Mouse (Mus musculus): Measurements from ENCODE around the gene Cfap73. TPM values are rescaled to one million over a fixed set of nuclear protein-coding genes. Genes with fewer than 3 reads are reported as not detected.
A peak's percentile ranks its signal among the peaks of the same experiment; 100 is the strongest.

The Cfap73 gene
- polyA plus RNA-seq, 1 experiment from 2014 or later = 0.85 TPM

DNA sequence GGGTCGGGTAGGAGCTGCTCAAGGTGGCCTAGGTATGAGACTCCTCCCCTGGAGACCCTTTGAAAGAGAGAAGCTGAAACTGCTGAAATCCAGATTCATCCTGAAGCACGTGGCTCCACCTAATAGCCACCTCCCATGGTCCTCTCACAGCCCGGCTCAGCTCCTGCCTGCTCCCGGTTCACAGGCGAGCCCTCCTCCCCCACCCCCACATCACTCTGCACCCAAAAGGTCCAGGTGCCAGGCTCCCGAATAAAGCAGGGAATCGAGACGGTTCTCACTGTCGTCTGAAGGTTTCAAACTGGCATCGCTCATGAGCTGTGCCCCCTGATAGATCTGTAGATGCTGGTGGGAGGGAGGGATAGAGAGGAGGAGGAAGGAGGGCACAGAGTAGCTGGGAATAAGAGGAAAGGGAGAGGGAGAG, 28.8 kb downstream of the Cfap73 start:
- no peaks in the 10 kb centered on the region for H3K9me3 ChIP-seq
- peaks cover 24% of the 10 kb centered on the region for H3K36me3 ChIP-seq
- 4% methylated on average over 10 of the region's 10 CpGs for WGBS
- no peak for DNase-seq (ENCODE audit: low spot score)
- peaks cover 39% of the 10 kb centered on the region for H3K4me1 ChIP-seq (replicated peaks)
- no peaks in the 10 kb centered on the region for H3K27me3 ChIP-seq (ENCODE audit: insufficient read depth, poor library complexity, severe bottlenecking)
- H3K27ac ChIP-seq = peak overlapping the region; percentile 81
- peak overlapping the region; percentile 49 for H3K4me3 ChIP-seq

DNA sequence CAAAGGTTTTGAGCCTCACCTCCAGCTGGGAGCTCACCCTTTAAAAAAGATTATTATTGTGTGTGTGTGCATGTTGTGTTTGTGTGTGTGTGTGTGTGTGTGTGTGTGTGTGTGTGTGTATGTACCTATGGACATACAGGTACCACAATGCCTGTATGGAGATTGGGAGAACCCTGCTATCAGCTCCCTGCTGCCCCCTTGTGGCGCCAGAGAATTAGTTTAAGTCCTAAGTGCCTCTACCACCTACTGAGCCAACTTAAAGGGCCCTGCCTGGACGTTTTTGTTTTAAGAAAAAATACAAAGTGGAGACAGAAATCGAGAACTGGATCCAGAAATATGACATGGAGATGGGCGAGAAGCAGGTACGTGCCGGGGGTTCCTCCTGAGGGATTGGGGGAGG, 29.2 kb downstream of the Cfap73 start:
- WGBS = under 1% methylated on average over 6 of the region's 6 CpGs
- peak overlapping the region; percentile 49 for H3K4me3 ChIP-seq
- peak overlapping the region; percentile 81 for H3K27ac ChIP-seq
- H3K27me3 ChIP-seq (ENCODE audit: insufficient read depth, poor library complexity, severe bottlenecking) = no peaks in the 10 kb centered on the region
- H3K4me1 ChIP-seq (replicated peaks) = peaks cover 39% of the 10 kb centered on the region
- H3K36me3 ChIP-seq = peaks cover 20% of the 10 kb centered on the region
- DNase-seq (ENCODE audit: low spot score) = peak; percentile 82
- H3K9me3 ChIP-seq = no peaks in the 10 kb centered on the region

DNA sequence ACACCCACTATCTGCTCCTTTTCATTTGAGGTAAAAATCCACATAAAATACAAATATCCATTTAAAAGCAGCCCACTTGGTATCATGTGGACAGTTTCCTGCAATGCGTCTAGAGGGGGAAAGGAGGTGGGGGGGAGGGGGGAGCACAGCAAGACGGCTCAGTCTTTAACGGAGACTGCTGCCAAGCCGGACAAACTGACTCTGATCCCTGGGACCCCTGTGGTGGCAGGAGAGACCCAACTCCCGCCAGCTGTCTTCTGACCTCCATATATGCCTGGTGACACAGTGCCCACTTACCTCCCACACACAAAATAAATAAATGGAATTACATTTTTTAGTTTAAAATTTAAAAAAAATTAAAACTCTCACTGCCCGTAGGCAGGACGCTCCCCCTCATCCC, 30.5 kb downstream of the Cfap73 start:
- H3K27me3 ChIP-seq (ENCODE audit: insufficient read depth, poor library complexity, severe bottlenecking) = no peaks in the 10 kb centered on the region
- H3K9me3 ChIP-seq = no peaks in the 10 kb centered on the region
- WGBS = 63% methylated on average over 7 of the region's 7 CpGs
- DNase-seq (ENCODE audit: low spot score) = no peak
- H3K4me1 ChIP-seq (replicated peaks) = peaks cover 45% of the 10 kb centered on the region
- no peak overlapping the region for H3K27ac ChIP-seq
- peaks cover 8% of the 10 kb centered on the region; the same call in 1 of the 2 replicates for H3K36me3 ChIP-seq
- H3K4me3 ChIP-seq = no peak overlapping the region

GRCm38 (mm10) chr5:120602210-120602609, 31.8 kb downstream of the Cfap73 start:
- Histone ChIP-seq H3K4me1 (replicated peaks) (peaks cover 45% of the 10 kb centered on the region), H3K27me3 (ENCODE audit: insufficient read depth, poor library complexity, severe bottlenecking) (no peaks in the 10 kb centered on the region), H3K9me3 (no peaks in the 10 kb centered on the region), H3K4me3 (no peak overlapping the region), H3K27ac (peak overlapping the region; percentile 54; the same call in 1 of the 2 replicates), H3K36me3 (no peaks in the 10 kb centered on the region)
- WGBS = 90% methylated on average over 12 of the region's 12 CpGs
- DNase-seq (ENCODE audit: low spot score) = no peak

GRCm38 (mm10) chr5:120600946-120601668, 32.9 kb downstream of the Cfap73 start:
- peak; percentile 54 for DNase-seq (ENCODE audit: low spot score)
- Histone ChIP-seq H3K27ac (peak overlapping the region; percentile 54), H3K4me1 (replicated peaks) (peaks cover 45% of the 10 kb centered on the region)

GRCm38 (mm10) chr5:120599625-120600024, 34.4 kb downstream of the Cfap73 start:
- 92% methylated on average over 6 of the region's 6 CpGs for WGBS
- Histone ChIP-seq H3K27me3 (ENCODE audit: insufficient read depth, poor library complexity, severe bottlenecking) (no peaks in the 10 kb centered on the region), H3K4me3 (no peak overlapping the region), H3K27ac (no peak overlapping the region; the same call in 1 of the 2 replicates), H3K36me3 (no peaks in the 10 kb centered on the region), H3K9me3 (no peaks in the 10 kb centered on the region), H3K4me1 (replicated peaks) (peaks cover 46% of the 10 kb centered on the region)
- no peak for DNase-seq (ENCODE audit: low spot score)

More at GRCm38 (mm10) chr5:120600946-120601668, 32.9 kb downstream of the Cfap73 start:
- 63% methylated on average over 11 of the region's 11 CpGs for WGBS
- Histone ChIP-seq H3K4me3 (no peak overlapping the region), H3K9me3 (no peaks in the 10 kb centered on the region), H3K36me3 (no peaks in the 10 kb centered on the region), H3K27me3 (ENCODE audit: insufficient read depth, poor library complexity, severe bottlenecking) (no peaks in the 10 kb centered on the region)

- no peak overlapping the region for H3K27ac ChIP-seq
- no peak for DNase-seq (ENCODE audit: low spot score)
- H3K27me3 ChIP-seq (ENCODE audit: insufficient read depth, poor library complexity, severe bottlenecking) = no peaks in the 10 kb centered on the region
- no peaks in the 10 kb centered on the region for H3K9me3 ChIP-seq
- WGBS = 82% methylated on average over 6 of the region's 6 CpGs
- peaks cover 18% of the 10 kb centered on the region for H3K4me1 ChIP-seq (replicated peaks)
- H3K4me3 ChIP-seq = no peak overlapping the region
- no peaks in the 10 kb centered on the region for H3K36me3 ChIP-seq
These were observed 39.5 kb downstream of the Cfap73 start for GRCm38 (mm10) chr5:120594485-120594884.

GRCm38 (mm10) chr5:120592141-120592540, 41.9 kb downstream of the Cfap73 start:
- DNase-seq (ENCODE audit: low spot score) = no peak
- Histone ChIP-seq H3K27ac (no peak overlapping the region), H3K4me1 (replicated peaks) (peaks cover 33% of the 10 kb centered on the region), H3K36me3 (no peaks in the 10 kb centered on the region), H3K4me3 (no peak overlapping the region), H3K27me3 (ENCODE audit: insufficient read depth, poor library complexity, severe bottlenecking) (no peaks in the 10 kb centered on the region; the same call in 1 of the 2 replicates), H3K9me3 (no peaks in the 10 kb centered on the region)
- WGBS = 65% methylated on average over 7 of the region's 7 CpGs

DNA sequence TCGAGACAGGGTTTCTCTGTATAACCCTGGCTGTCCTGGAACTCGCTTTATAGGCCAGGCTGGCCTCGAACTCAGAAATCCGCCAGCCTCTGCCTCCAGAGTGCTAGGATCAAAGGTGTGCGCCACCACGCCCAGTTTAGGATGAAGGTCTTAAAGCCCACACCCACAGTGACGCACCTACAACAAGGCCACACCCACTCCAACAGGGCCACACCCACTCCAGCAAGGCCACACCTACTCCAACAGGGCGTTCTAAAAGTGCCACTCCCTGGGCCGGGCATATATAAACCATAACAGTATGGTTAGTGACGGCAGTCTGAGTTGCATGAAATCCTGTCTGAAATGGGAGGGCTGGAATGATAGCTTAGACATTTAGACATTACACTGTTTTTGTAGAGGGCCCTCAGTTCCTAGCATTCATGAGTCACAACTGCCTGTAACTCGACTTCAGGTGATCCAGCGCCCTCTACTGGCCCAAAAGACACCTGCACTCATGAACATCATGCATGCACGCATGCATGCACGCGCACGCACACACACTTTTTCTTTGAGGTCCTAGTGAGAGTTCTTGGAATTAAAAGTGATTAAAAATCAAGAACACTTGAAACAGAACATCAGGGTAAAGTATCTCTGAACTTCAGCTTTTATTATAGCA, 43.6 kb downstream of the Cfap73 start:
- no peaks in the 10 kb centered on the region; the same call in 1 of the 2 replicates for H3K27me3 ChIP-seq (ENCODE audit: insufficient read depth, poor library complexity, severe bottlenecking)
- H3K4me1 ChIP-seq (replicated peaks) = peaks cover 36% of the 10 kb centered on the region
- H3K9me3 ChIP-seq = no peaks in the 10 kb centered on the region
- H3K27ac ChIP-seq = no peak overlapping the region
- H3K4me3 ChIP-seq = no peak overlapping the region
- H3K36me3 ChIP-seq = no peaks in the 10 kb centered on the region
- WGBS = 75% methylated on average over 16 of the region's 16 CpGs
- DNase-seq (ENCODE audit: low spot score) = peak; percentile 20

- Histone ChIP-seq H3K9me3 (no peaks in the 10 kb centered on the region), H3K27me3 (ENCODE audit: insufficient read depth, poor library complexity, severe bottlenecking) (no peaks in the 10 kb centered on the region; the same call in 1 of the 2 replicates), H3K27ac (peak within 1 kb of the TSS; percentile 91), H3K36me3 (peaks cover 13% of the 10 kb centered on the region), H3K4me1 (replicated peaks) (peaks cover 42% of the 10 kb centered on the region), H3K4me3 (peak within 1 kb of the TSS; percentile 75)
- peak; percentile 99 for DNase-seq (ENCODE audit: low spot score)
- under 1% methylated on average over 35 of the region's 35 CpGs for WGBS
These were observed 45.4 kb downstream of the Cfap73 start, which contains the start of the genes Tpcn1 and Iqcd for GRCm38 (mm10) chr5:120588569-120589094. TSS of gene Tpcn1 (minus strand) at chr5:120588673. TSS of gene Iqcd (plus strand) at chr5:120589016.

GRCm38 (mm10) chr5:120587940-120588568, 46.0 kb downstream of the Cfap73 start:
- Histone ChIP-seq H3K9me3 (no peaks in the 10 kb centered on the region), H3K27ac (peak overlapping the region; percentile 91), H3K36me3 (peaks cover 19% of the 10 kb centered on the region), H3K4me1 (replicated peaks) (peaks cover 42% of the 10 kb centered on the region), H3K27me3 (ENCODE audit: insufficient read depth, poor library complexity, severe bottlenecking) (no peaks in the 10 kb centered on the region; the same call in 1 of the 2 replicates), H3K4me3 (peak overlapping the region; percentile 75)
- WGBS = 2% methylated on average over 29 of the region's 29 CpGs
- DNase-seq (ENCODE audit: low spot score) = no peak

- peak overlapping the region; percentile 91 for H3K27ac ChIP-seq
- 34% methylated on average over 9 of the region's 9 CpGs for WGBS
- DNase-seq (ENCODE audit: low spot score) = no peak
These were observed 46.5 kb downstream of the Cfap73 start for GRCm38 (mm10) chr5:120587616-120587926.

More at GRCm38 (mm10) chr5:120587616-120587926, 46.5 kb downstream of the Cfap73 start:
- Histone ChIP-seq H3K4me1 (replicated peaks) (peaks cover 42% of the 10 kb centered on the region), H3K4me3 (peak overlapping the region; percentile 75), H3K27me3 (ENCODE audit: insufficient read depth, poor library complexity, severe bottlenecking) (no peaks in the 10 kb centered on the region; the same call in 1 of the 2 replicates), H3K36me3 (peaks cover 23% of the 10 kb centered on the region), H3K9me3 (no peaks in the 10 kb centered on the region)
